Mouse (Mus musculus) MEL (cell line): Measurements from ENCODE around the gene Ttc30a2. TPM values are rescaled to one million over a fixed set of nuclear protein-coding genes. Genes with fewer than 3 reads are reported as not detected.
"Not testable (repeated sequence)": the region's sequence is repeated elsewhere in the genome, so short reads cannot be mapped to it uniquely, and the experiment has no call there.

ENCODE experiments used
- DNase-seq: peaks from one replicate; pipeline ENCODE4 v3.0.0; 2011; ENCODE audit warnings: low read depth, low spot score
- H3K27ac ChIP-seq: 2 replicates; pipeline ENCODE4 v1.5.1; 2012; ENCODE audit warnings: low read depth, mild to moderate bottlenecking, control low read depth, low read length, moderate library complexity; ENCODE audit not compliant: control insufficient read depth
- H3K27me3 ChIP-seq, 2 experiments: fragments of 150-350 bp in 1 of 2; sonication (generic) in 1 of 2; 2 replicates each; pipeline ENCODE4 v1.6.1; 2012; ENCODE audit warnings: low read length in 2 of 2, mild to moderate bottlenecking in 2 of 2, improper control_type of control experiment in 1 of 2, moderate library complexity in 1 of 2; ENCODE audit not compliant: insufficient read depth in 2 of 2, control insufficient read depth in 1 of 2
- H3K36me3 ChIP-seq, 2 experiments: 2 replicates each; pipeline ENCODE4 v1.6.1; 2012 to 2014; ENCODE audit warnings: low read length in 2 of 2, improper control_type of control experiment in 1 of 2, inconsistent platforms in 1 of 2, mild to moderate bottlenecking in 1 of 2; ENCODE audit not compliant: insufficient read depth in 2 of 2, control insufficient read depth in 1 of 2
- H3K4me1 ChIP-seq, 2 experiments: fragments of 150-350 bp in 1 of 2; sonication (generic) in 1 of 2; 2 replicates each; pipeline ENCODE4 v1.6.1; 2012; ENCODE audit warnings: low read length in 2 of 2, improper control_type of control experiment in 1 of 2, mild to moderate bottlenecking in 1 of 2; ENCODE audit not compliant: insufficient read depth in 2 of 2, control insufficient read depth in 1 of 2
- H3K4me3 ChIP-seq, 2 experiments: fragments of 150-350 bp in 1 of 2; sonication (generic) in 1 of 2; 2 replicates each; pipeline ENCODE4 v1.5.1; 2012; ENCODE audit warnings: low read depth in 2 of 2, low read length in 2 of 2, mild to moderate bottlenecking in 2 of 2, moderate library complexity in 2 of 2, control low read depth in 1 of 2, improper control_type of control experiment in 1 of 2; ENCODE audit not compliant: control insufficient read depth in 1 of 2, insufficient read depth in 1 of 2
- H3K79me2 ChIP-seq: 2 replicates; pipeline ENCODE4 v1.6.1; 2012; ENCODE audit warnings: mild to moderate bottlenecking, low read length, moderate library complexity; ENCODE audit not compliant: control insufficient read depth, poor library complexity, insufficient read depth
- H3K9ac ChIP-seq: 2 replicates; pipeline ENCODE4 v1.6.1; 2012; ENCODE audit warnings: low read depth, mild to moderate bottlenecking, control low read depth, low read length, moderate library complexity; ENCODE audit not compliant: control insufficient read depth, poor library complexity, severe bottlenecking
- H3K9me3 ChIP-seq: fragments of 150-350 bp; sonication (generic); replicated peaks from 2 replicates; pipeline ENCODE4 v1.6.1; 2012; ENCODE audit warnings: mild to moderate bottlenecking, low read length, improper control_type of control experiment, moderate library complexity; ENCODE audit not compliant: insufficient read depth
- CTCF ChIP-seq, 3 experiments: IDR thresholded peaks in 2 of 3; conservative IDR thresholded peaks in 1 of 3; 2 replicates each; pipeline ENCODE4 v1.5.1; 2011 to 2012; ENCODE audit warnings: low read length in 3 of 3, low read depth in 2 of 3, mild to moderate bottlenecking in 2 of 3, improper control_type of control experiment in 1 of 3, inconsistent platforms in 1 of 3, mixed read lengths in 1 of 3, moderate library complexity in 1 of 3; ENCODE audit not compliant: control insufficient read depth in 1 of 3, insufficient read depth in 1 of 3, poor library complexity in 1 of 3, severe bottlenecking in 1 of 3
- E2F4 ChIP-seq: IDR thresholded peaks from 2 replicates; pipeline ENCODE4 v1.6.1; 2011; ENCODE audit warnings: low read depth, low read length, improper control_type of control experiment, borderline replicate concordance
- ELF1 ChIP-seq: IDR thresholded peaks from 2 replicates; pipeline ENCODE4 v1.6.1; 2014; ENCODE audit warnings: low read depth, mild to moderate bottlenecking, inconsistent platforms, low read length, improper control_type of control experiment, moderate library complexity
- ETS1 ChIP-seq: IDR thresholded peaks from 2 replicates; pipeline ENCODE4 v1.6.1; 2012; ENCODE audit warnings: low read depth, mild to moderate bottlenecking, inconsistent platforms, low read length, improper control_type of control experiment, moderate library complexity
- GATA1 ChIP-seq: IDR thresholded peaks from 2 replicates; pipeline ENCODE4 v1.6.1; 2011; ENCODE audit warnings: low read depth, low read length, improper control_type of control experiment
- JUND ChIP-seq: IDR thresholded peaks from 2 replicates; pipeline ENCODE4 v1.6.1; 2011; ENCODE audit warnings: low read depth, mild to moderate bottlenecking, improper control_type of control experiment, low read length
- MAZ ChIP-seq: IDR thresholded peaks from 2 replicates; pipeline ENCODE4 v1.6.1; 2012; ENCODE audit warnings: low read depth, mild to moderate bottlenecking, inconsistent platforms, low read length, improper control_type of control experiment
- MXI1 ChIP-seq: IDR thresholded peaks from 2 replicates; pipeline ENCODE4 v1.6.1; 2011; ENCODE audit warnings: mild to moderate bottlenecking, low read depth, low read length, improper control_type of control experiment
- MYB ChIP-seq: IDR thresholded peaks from 2 replicates; pipeline ENCODE4 v1.6.1; 2011; ENCODE audit warnings: mild to moderate bottlenecking, low read depth, low read length, improper control_type of control experiment
- NELFE ChIP-seq: IDR thresholded peaks from 2 replicates; pipeline ENCODE4 v1.6.1; 2011; ENCODE audit warnings: low read depth, low read length, improper control_type of control experiment
- POLR2A ChIP-seq, 2 experiments: IDR thresholded peaks; 2 replicates each; pipeline ENCODE4 v1.6.1; 2011 to 2012; ENCODE audit warnings: low read length in 2 of 2, mild to moderate bottlenecking in 2 of 2, control low read depth in 1 of 2, improper control_type of control experiment in 1 of 2, low read depth in 1 of 2, moderate library complexity in 1 of 2; ENCODE audit not compliant: control insufficient read depth in 1 of 2, insufficient read depth in 1 of 2, poor library complexity in 1 of 2
- POLR2AphosphoS2 ChIP-seq: IDR thresholded peaks from 2 replicates; pipeline ENCODE4 v1.6.1; 2011; ENCODE audit warnings: low read length, improper control_type of control experiment
- POLR2AphosphoS5 ChIP-seq: IDR thresholded peaks from 2 replicates; pipeline ENCODE4 v1.6.1; 2012; ENCODE audit warnings: low read depth, borderline replicate concordance, mild to moderate bottlenecking, inconsistent platforms, low read length, moderate library complexity, mixed read lengths
- RAD21 ChIP-seq: IDR thresholded peaks from 2 replicates; pipeline ENCODE4 v1.6.1; 2011; ENCODE audit warnings: mild to moderate bottlenecking, low read depth, low read length, improper control_type of control experiment
- SIN3A ChIP-seq: IDR thresholded peaks from 2 replicates; pipeline ENCODE4 v1.6.1; 2012; ENCODE audit warnings: low read length, improper control_type of control experiment, inconsistent platforms
- SMC3 ChIP-seq: IDR thresholded peaks from 2 replicates; pipeline ENCODE4 v1.6.1; 2011; ENCODE audit warnings: low read depth, low read length, improper control_type of control experiment
- USF2 ChIP-seq, 2 experiments: IDR thresholded peaks; 2 replicates each; pipeline ENCODE4 v1.6.1; 2011 to 2012; ENCODE audit warnings: improper control_type of control experiment in 2 of 2, low read length in 2 of 2, borderline replicate concordance in 1 of 2, inconsistent platforms in 1 of 2, low read depth in 1 of 2, mild to moderate bottlenecking in 1 of 2; ENCODE audit not compliant: insufficient read depth in 1 of 2
- ZC3H11A ChIP-seq: IDR thresholded peaks from 2 replicates; pipeline ENCODE4 v1.6.1; 2012; ENCODE audit warnings: low read depth, mild to moderate bottlenecking, inconsistent platforms, low read length, improper control_type of control experiment
- ZKSCAN1 ChIP-seq: IDR thresholded peaks from 2 replicates; pipeline ENCODE4 v1.6.1; 2012; ENCODE audit warnings: low read depth, mild to moderate bottlenecking, inconsistent platforms, low read length, improper control_type of control experiment, moderate library complexity
- ZNF384 ChIP-seq: IDR thresholded peaks from 2 replicates; pipeline ENCODE4 v1.6.1; 2012; ENCODE audit warnings: low read depth, mild to moderate bottlenecking, inconsistent platforms, low read length, improper control_type of control experiment
- polyA plus RNA-seq, 2 experiments: library from polyadenylated mRNA; stranded (reverse) in 1 of 2; unstranded in 1 of 2; fragments of >175 nt in 1 of 2; fragments of >200 nt in 1 of 2; gene quantifications; 2 replicates each; pipeline versions ENCODE4 v1.2.1 to v1.2.4; 2012; ENCODE audit warnings: low replicate concordance in 2 of 2, low read depth in 1 of 2; ENCODE audit not compliant: insufficient read length in 2 of 2, insufficient read depth in 1 of 2, missing spikeins in 1 of 2
- total RNA-seq: library from RNA; depleted of rRNA; stranded (reverse); fragments of 300-350 nt; gene quantifications from 2 replicates; pipeline ENCODE4 v1.2.3, GENCODE M21; 2012

The Ttc30a2 gene
- total and polyA plus RNA-seq, 3 experiments = not detected

- not testable (repeated sequence) for DNase-seq, H3K27me3 ChIP-seq, H3K4me3 ChIP-seq, H3K79me2 ChIP-seq, H3K27ac ChIP-seq, H3K9me3 ChIP-seq, H3K36me3 ChIP-seq, H3K4me1 ChIP-seq, H3K9ac ChIP-seq
These were observed 3.0 kb upstream of the Ttc30a2 start for GRCm38 (mm10) chr2:75980933-75981439.

GRCm38 (mm10) chr2:75976070-75976469, 1.9 kb downstream of the Ttc30a2 start:
- H3K9me3 ChIP-seq, DNase-seq, H3K4me1 ChIP-seq, H3K4me3 ChIP-seq, H3K79me2 ChIP-seq, H3K27me3 ChIP-seq, H3K36me3 ChIP-seq, H3K9ac ChIP-seq, H3K27ac ChIP-seq: not testable (repeated sequence)

GRCm38 (mm10) chr2:75974131-75974530, 3.8 kb downstream of the Ttc30a2 start:
- no peak overlapping the region for H3K4me3 ChIP-seq
- H3K36me3 ChIP-seq = no peaks in the 10 kb centered on the region
- TF ChIP-seq POLR2A (IDR thresholded peaks at IDR 0.05; ENCODE audit: control insufficient read depth in 1 of 2, insufficient read depth in 1 of 2, low read depth in 1 of 2, low read length in 2 of 2, poor library complexity in 1 of 2) = no peak
- no peak for TF ChIP-seq SIN3A
- no peak for TF ChIP-seq ELF1
- TF ChIP-seq ZC3H11A = no peak
- no peak for TF ChIP-seq MAZ
- TF ChIP-seq POLR2AphosphoS2 = no peak
- DNase-seq = no peak
- H3K9me3 ChIP-seq = no peaks in the 10 kb centered on the region
- no peaks in the 10 kb centered on the region for H3K4me1 ChIP-seq
- no peaks in the 10 kb centered on the region; a peak in 2 of 4 replicates for H3K27me3 ChIP-seq
- H3K27ac ChIP-seq = no peak overlapping the region
- H3K9ac ChIP-seq = no peak overlapping the region
- no peaks in the 10 kb centered on the region for H3K79me2 ChIP-seq

- peak; percentile 83 for DNase-seq
- peak overlapping the region; percentile 61 to 66 for H3K4me3 ChIP-seq
- no peaks in the 10 kb centered on the region for H3K27me3 ChIP-seq
- H3K79me2 ChIP-seq = no peaks in the 10 kb centered on the region
- peak overlapping the region; percentile 42; the same call in 1 of the 2 replicates for H3K9ac ChIP-seq
- no peaks in the 10 kb centered on the region for H3K9me3 ChIP-seq
- no peak overlapping the region for H3K27ac ChIP-seq
- no peaks in the 10 kb centered on the region for H3K36me3 ChIP-seq
- no peaks in the 10 kb centered on the region; a peak in 1 of 4 replicates for H3K4me1 ChIP-seq
- TF ChIP-seq SMC3 (peak; percentile 84), SIN3A (0 out of 2 replicates have a peak, but pooled peaks have one; percentile 36), E2F4 (no peak), NELFE (no peak), USF2 (IDR thresholded peaks at IDR 0.05; ENCODE audit: borderline replicate concordance in 1 of 2, insufficient read depth in 1 of 2, low read depth in 1 of 2, low read length in 2 of 2) (no peak), ZNF384 (no peak), ZC3H11A (peak; percentile 75), MYB (no peak), RAD21 (peak; percentile 83), POLR2AphosphoS5 (no peak), CTCF (IDR thresholded peaks at IDR 0.05 in 2 of 3, conservative IDR thresholded peaks at IDR 0.05 in 1 of 3; ENCODE audit: control insufficient read depth in 1 of 3, insufficient read depth in 1 of 3, low read depth in 2 of 3, low read length in 3 of 3, poor library complexity in 1 of 3, severe bottlenecking in 1 of 3) (peak; percentile 37 to 87 (median 64)), MXI1 (no peak), JUND (no peak), ETS1 (no peak), GATA1 (no peak), ELF1 (no peak), MAZ (no peak), ZKSCAN1 (no peak)
These were observed 13.0 kb downstream of the Ttc30a2 start for GRCm38 (mm10) chr2:75964972-75965371.
